Mouse (Mus musculus): ENCODE data around the gene Herc1. TPM values are rescaled to one million over a fixed set of nuclear protein-coding genes. Genes with fewer than 3 reads are reported as not detected.

Herc1 gene
- total RNA-seq, 1 experiment from 2014 or later: 82.6 TPM

DNA sequence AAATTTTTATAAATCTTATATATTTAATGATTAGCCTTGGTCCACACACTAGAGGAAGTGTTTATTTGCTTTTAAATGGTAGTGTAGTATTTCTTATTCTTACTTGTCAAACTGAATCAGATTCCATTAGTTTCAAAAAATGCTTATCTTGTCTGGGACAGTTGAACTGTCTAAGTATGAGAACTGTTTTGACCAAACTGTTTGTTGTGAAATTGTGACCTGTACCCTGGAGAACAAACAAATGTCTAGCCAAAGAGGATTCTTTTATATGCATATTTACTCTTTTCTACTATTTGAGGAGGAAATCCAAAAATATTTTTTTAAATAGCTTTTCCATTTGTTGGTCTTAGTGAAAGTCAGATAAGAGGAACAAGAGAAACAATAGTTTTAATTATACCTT is 73.2 kb downstream of the Herc1 start:
- ATAC-seq (replicated peaks in 1 of 2; ENCODE audit: insufficient read depth in 1 of 2, low FRiP score in 2 of 2, low TSS enrichment in 1 of 2, low read depth in 1 of 2, poor library complexity in 2 of 2, severe bottlenecking in 2 of 2): no peak

DNA sequence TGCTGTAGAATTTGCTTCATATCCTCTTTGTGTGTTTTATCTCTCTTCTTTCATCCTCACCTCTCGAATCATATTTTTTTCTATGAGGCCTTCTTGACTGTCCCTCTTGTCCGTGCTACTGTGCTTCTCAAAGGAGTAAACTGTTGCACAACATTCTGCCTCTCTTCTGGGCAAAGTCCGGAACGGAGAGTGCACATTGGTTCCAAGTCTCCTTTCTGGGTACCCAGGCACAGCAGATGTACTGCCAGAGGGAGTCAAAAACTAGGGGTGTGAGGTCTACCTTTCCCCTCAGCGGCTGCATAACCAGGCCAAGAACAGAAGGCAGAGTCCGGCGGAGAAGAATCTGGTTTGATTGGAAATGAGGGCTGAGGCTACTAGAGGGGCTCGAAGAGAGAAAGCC is 89.8 kb downstream of the Herc1 start:
- ATAC-seq (replicated peaks in 1 of 2; ENCODE audit: insufficient read depth in 1 of 2, low FRiP score in 2 of 2, low TSS enrichment in 1 of 2, low read depth in 1 of 2, poor library complexity in 2 of 2, severe bottlenecking in 2 of 2): no peak

DNA sequence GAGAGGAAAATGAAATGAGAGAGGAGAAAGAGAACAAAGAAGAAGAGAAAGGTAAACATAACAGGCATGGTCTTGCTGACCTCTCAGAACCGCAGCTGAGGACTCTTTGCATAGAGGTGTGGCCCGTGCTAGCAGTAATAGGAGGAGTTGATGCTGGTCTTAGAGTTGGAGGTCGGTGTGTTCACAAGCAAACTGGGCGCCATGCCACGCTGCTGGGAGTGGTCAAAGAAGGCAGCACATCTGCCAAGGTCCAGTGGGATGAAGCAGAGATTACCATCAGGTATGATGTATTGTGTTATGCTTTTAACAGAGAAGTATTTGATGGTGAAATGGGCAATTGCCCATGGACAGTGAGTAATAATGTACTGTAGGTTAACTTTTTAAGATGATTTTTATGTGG is 98.0 kb downstream of the Herc1 start:
- no peak for ATAC-seq (replicated peaks in 1 of 2; ENCODE audit: insufficient read depth in 1 of 2, low FRiP score in 2 of 2, low TSS enrichment in 1 of 2, low read depth in 1 of 2, poor library complexity in 2 of 2, severe bottlenecking in 2 of 2)

DNA sequence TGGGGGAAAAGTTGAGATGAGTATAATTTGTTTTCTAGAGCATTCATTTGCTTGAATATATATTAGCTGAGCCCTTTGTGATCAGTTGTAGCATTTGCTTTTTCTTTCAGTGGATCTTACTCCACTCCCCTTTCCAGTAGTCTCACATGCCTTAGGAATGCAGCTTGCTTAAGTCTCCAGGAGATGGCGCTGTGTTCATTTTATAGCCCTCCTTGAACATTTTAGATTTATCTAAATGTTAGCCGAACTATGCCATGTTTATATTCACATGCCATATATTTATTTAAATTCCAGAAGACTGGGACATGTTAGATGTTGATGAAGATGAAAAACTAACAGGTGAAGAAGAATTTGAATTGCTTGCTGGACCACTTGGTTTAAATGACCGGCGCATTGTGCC is 114.8 kb downstream of the Herc1 start:
- ATAC-seq (replicated peaks in 1 of 2; ENCODE audit: insufficient read depth in 1 of 2, low FRiP score in 2 of 2, low TSS enrichment in 1 of 2, low read depth in 1 of 2, poor library complexity in 2 of 2, severe bottlenecking in 2 of 2): peak in 1 of 2 experiments; percentile 32; a peak in 1 of 4 replicates

DNA sequence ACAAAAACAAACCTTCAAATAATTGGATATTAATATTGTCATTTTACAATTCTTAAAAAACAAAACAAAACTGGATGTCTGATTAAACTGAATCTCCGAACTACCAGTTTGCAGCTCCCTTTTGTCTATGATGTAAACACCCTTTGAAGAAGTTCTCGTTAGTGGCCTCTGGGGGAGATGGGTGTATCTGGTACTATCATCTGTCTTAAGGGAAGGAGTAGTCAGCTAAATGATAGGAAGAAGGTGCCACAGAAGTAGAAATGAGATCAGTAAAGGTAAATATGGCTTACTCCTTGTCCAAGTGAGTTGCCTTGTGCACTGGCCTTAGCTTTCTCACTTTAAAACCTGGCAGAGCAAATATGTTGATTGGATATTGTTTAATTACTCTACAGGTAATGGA is 127.5 kb downstream of the Herc1 start:
- ATAC-seq (replicated peaks in 1 of 2; ENCODE audit: insufficient read depth in 1 of 2, low FRiP score in 2 of 2, low TSS enrichment in 1 of 2, low read depth in 1 of 2, poor library complexity in 2 of 2, severe bottlenecking in 2 of 2): no peak

DNA sequence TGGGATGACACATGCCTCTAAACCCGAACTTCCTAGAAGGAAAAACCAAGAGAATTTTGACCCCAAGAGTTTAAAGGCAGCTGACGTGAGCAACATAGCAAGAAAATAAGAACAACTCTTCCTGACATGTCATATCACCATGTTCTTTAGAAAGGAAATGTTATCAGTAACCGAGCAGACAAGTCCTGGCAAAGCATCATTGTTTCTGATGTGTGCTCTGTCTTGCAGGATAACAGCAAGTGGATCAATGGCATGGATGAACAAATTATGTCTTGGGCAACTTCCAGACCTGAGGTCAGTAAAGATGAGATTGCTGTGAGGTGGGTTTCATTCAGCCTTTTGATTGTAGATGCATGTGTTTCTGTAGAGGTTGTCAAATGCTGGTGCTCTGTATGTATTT is 133.2 kb downstream of the Herc1 start:
- no peak for ATAC-seq (replicated peaks in 1 of 2; ENCODE audit: insufficient read depth in 1 of 2, low FRiP score in 2 of 2, low TSS enrichment in 1 of 2, low read depth in 1 of 2, poor library complexity in 2 of 2, severe bottlenecking in 2 of 2)

DNA sequence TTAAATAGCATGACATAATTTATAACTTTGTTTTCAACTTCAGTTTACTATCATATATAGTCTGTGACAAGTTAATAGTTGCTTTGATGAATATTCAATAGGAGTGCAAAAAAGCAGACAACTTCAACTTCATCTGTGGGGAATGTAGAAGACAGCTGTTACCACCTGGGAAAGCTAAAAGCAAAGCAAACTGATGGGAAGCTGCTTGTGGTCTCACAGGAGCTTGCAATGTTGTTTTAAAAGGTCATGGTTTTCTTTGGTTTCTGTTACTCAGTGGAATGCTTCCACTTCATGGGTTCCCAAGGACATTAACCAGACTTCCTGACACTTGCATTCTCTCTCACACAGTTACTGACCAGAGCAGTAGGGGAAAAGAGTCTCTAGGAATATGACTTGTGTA is 138.5 kb downstream of the Herc1 start:
- no peak for ATAC-seq (replicated peaks in 1 of 2; ENCODE audit: insufficient read depth in 1 of 2, low FRiP score in 2 of 2, low TSS enrichment in 1 of 2, low read depth in 1 of 2, poor library complexity in 2 of 2, severe bottlenecking in 2 of 2)

DNA sequence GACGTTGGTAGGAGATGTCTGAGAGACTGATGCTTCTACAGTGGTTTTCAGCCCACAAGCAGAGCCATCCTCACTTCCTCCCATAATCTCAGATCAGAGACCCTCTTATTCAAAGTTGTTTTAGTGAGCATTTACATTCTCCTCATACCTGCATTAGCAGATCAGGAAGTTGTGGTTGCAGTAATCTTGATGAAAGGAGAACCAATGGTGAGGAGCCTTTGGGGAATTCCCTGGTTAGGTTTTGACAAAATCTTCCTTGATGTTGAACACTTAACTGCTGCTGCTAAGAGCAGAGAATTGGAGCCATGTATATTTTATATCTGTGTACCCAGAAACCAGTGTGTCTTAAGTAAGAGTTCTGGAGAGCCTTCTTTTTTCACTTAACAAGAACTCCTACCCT is 142.1 kb downstream of the Herc1 start:
- no peak; a peak in 1 of 4 replicates for ATAC-seq (replicated peaks in 1 of 2; ENCODE audit: insufficient read depth in 1 of 2, low FRiP score in 2 of 2, low TSS enrichment in 1 of 2, low read depth in 1 of 2, poor library complexity in 2 of 2, severe bottlenecking in 2 of 2)

DNA sequence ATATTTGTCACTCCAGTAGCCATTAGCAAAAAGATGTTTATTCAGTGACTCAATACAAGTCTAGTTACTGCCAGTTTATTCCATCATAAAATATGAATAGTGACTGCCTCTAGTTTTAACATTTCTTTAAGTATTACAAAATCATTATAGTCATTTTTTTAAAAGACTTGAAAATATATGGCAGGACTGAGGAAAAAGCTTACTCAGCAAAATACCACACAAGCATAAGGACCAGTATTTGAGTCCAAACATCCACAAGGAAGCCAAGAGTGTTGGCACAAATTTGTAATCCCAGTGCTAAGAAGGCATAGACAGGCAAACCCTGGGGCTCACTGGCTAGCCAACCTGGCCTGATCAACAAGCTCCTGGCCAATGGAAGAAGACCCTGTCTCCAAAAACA is 143.7 kb downstream of the Herc1 start:
- no peak for ATAC-seq (replicated peaks in 1 of 2; ENCODE audit: insufficient read depth in 1 of 2, low FRiP score in 2 of 2, low TSS enrichment in 1 of 2, low read depth in 1 of 2, poor library complexity in 2 of 2, severe bottlenecking in 2 of 2)

DNA sequence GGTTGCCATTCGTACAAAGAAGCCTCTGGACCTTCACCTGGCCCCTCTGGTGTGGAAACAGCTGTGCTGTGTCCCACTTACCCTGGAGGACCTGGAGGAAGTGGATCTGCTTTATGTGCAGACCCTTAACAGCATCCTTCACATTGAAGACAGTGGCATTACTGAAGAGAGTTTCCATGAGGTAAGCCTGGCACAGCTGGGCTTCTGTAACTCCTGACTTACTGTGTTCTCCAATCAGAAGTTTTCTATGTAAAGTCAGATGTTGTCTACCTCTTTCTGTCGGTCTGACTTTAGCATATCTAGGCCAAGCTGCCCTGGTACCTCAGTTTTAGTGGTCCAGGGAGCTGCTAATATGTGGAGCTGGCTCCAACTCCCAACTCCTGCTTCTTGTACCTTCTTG is 151.0 kb downstream of the Herc1 start:
- no peak for ATAC-seq (replicated peaks in 1 of 2; ENCODE audit: insufficient read depth in 1 of 2, low FRiP score in 2 of 2, low TSS enrichment in 1 of 2, low read depth in 1 of 2, poor library complexity in 2 of 2, severe bottlenecking in 2 of 2)

DNA sequence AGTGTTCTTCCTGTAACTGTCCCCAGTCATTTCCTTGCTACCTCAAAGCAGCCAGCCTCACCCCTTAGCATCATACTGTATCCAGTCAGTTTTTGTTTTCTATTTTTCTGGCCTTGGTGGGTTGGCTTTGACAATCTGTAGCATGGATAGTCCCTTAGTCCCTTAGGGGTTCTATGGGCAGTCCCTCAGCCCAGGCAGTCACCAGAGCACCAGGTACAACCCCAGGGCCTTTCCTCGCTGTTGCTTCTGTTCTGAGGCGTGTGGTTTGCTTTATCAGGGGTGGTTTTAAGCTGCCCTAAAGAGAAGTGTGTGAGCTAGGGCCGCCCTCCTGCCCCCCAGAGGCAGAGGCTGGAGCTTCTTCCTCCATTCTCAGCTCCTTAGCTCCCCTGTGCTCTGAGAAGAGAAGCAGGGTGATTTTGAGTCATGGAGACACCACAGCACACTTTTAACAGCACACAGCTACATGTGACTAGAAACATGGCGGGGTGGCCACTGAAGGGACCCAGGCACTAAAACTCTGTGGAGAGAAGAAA is 153.7 kb downstream of the Herc1 start:
- ATAC-seq (replicated peaks in 1 of 2; ENCODE audit: insufficient read depth in 1 of 2, low FRiP score in 2 of 2, low TSS enrichment in 1 of 2, low read depth in 1 of 2, poor library complexity in 2 of 2, severe bottlenecking in 2 of 2): no peak

DNA sequence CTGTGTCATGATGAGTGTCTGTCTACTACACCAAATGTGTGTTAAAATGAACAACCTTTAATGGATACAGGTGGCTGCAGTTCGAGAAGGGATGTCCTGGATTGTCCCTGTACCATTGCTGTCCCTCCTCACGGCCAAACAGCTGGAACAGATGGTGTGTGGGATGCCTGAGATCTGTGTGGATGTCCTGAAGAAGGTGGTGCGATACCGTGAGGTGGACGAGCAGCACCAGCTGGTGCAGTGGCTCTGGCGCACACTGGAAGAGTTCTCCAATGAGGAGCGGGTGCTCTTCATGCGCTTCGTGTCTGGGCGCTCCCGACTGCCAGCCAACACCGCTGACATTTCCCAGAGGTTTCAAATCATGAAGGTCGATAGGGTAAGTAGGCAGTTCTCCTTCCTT is 154.3 kb downstream of the Herc1 start:
- no peak for ATAC-seq (replicated peaks in 1 of 2; ENCODE audit: insufficient read depth in 1 of 2, low FRiP score in 2 of 2, low TSS enrichment in 1 of 2, low read depth in 1 of 2, poor library complexity in 2 of 2, severe bottlenecking in 2 of 2)

DNA sequence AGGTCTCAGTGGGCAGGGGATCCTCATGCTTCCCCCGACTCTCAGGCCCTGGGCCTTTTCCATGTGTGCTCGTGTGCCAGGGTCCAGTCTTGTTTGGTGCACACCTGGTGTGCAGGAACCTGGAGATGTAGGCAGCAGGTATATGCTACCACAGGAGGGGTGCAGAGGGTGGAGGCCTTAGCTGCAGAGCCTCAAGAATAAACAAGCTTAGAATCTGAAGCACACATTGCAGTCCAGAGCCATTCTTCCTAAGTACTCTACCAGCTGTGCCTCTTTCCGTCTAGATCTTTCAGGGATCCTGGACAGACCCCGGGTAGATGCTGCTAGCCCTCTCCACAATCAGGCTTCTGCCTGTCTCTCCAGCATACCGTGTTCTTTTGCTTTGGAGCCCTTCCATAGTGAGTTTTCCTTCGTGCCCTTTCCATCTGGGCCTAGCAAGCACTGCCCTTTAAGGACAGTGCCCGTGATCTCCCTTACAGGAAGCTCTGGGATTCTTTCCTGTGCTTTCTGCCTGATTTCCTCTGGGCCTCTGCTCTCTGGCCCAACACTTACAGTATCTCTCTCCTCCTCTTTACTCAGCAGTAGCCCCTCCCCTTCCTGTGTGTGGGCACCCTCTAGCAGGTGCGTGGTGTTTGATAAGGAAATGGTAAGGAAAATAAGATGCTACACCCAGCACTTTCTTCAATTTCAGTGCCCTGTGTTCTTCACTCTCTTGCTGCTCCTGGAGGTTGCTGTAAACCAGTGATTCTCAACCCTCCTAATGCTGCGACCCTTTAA is 155.1 kb downstream of the Herc1 start:
- ATAC-seq (replicated peaks in 1 of 2; ENCODE audit: insufficient read depth in 1 of 2, low FRiP score in 2 of 2, low TSS enrichment in 1 of 2, low read depth in 1 of 2, poor library complexity in 2 of 2, severe bottlenecking in 2 of 2): peak; percentile 80 to 83

DNA sequence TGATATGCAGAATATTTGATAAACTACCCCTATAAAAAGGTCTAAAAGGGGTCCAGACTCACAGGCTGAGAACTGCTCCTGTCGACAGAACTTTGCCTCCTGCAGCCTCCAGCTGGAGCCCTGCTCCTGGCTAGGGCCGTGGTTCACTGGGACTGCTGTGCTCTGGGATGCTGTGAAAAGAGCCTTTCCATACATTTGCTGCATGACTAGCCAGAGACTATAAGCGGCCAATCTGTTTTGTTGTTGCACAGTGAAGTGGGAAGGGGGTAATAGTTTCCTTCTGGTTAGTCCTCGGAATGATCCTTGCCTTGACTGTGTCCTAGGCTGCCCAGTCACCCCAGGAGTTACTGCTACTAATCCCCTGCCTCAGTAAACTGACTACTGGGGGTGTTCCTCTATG is 155.8 kb downstream of the Herc1 start:
- ATAC-seq (replicated peaks in 1 of 2; ENCODE audit: insufficient read depth in 1 of 2, low FRiP score in 2 of 2, low TSS enrichment in 1 of 2, low read depth in 1 of 2, poor library complexity in 2 of 2, severe bottlenecking in 2 of 2): no peak

DNA sequence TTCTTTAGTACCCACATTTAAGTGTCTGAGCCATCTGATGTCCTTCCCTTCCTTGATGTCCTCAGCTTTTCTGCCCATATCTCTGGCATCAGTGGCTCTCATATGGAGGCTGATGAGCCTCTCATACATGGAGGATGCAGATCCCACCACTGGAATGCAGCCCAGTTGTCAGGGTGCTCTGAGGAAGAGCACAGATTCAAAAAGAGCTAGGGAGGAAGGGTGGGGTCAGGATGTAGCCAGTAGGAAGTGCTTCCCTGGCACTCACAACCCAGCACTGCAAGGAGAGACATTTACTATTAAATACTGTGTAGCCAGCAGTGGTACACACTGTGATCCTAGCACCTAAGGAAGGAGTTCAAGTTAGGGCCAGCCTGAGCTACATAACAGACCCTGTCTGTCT is 156.2 kb downstream of the Herc1 start:
- ATAC-seq (replicated peaks in 1 of 2; ENCODE audit: insufficient read depth in 1 of 2, low FRiP score in 2 of 2, low TSS enrichment in 1 of 2, low read depth in 1 of 2, poor library complexity in 2 of 2, severe bottlenecking in 2 of 2): no peak

DNA sequence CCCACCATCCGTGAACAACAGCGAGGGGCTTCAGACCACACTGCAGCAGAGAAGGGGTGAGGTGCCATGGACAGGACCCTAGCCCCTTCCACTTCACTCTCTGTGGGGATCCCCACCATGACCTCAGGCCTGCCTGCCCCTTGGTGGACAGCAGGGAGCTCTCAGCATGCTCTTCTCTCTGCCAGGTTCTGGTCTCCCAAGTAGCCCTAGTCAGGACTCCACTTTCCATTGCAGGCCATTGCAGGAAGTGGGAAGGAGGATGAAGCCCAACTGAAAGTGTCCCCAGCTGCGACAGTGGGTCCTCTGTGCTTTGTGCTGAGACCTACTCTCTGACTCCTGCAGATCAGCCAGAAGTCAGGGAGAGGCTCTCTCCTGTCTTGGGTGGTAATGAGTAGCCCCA is 157.4 kb downstream of the Herc1 start:
- ATAC-seq (replicated peaks in 1 of 2; ENCODE audit: insufficient read depth in 1 of 2, low FRiP score in 2 of 2, low TSS enrichment in 1 of 2, low read depth in 1 of 2, poor library complexity in 2 of 2, severe bottlenecking in 2 of 2): no peak

DNA sequence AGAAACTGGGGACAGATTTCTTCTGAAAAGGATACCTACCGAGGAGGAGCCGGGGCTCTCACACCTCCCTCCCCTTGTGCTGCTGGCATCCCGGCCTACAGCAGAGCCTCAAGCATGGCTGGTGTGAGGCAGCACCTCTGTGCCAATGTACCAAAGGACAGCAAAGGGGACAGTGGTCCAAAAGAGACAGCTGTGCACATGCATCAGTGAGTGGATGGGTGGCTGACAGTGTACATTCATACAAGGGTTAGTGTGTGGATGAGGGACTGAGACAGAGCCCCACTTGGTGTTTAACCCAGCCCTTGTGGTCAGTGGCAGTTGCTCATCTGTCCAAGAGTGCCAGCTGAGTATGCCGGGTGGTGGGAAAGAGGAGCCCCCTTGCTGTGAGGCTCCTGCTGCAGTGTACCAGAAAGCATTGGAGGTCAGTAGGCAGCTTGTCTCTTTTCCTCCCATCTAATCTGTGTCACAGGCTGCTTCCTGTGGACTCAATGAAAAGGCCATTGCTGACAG is 158.7 kb downstream of the Herc1 start:
- no peak for ATAC-seq (replicated peaks in 1 of 2; ENCODE audit: insufficient read depth in 1 of 2, low FRiP score in 2 of 2, low TSS enrichment in 1 of 2, low read depth in 1 of 2, poor library complexity in 2 of 2, severe bottlenecking in 2 of 2)

DNA sequence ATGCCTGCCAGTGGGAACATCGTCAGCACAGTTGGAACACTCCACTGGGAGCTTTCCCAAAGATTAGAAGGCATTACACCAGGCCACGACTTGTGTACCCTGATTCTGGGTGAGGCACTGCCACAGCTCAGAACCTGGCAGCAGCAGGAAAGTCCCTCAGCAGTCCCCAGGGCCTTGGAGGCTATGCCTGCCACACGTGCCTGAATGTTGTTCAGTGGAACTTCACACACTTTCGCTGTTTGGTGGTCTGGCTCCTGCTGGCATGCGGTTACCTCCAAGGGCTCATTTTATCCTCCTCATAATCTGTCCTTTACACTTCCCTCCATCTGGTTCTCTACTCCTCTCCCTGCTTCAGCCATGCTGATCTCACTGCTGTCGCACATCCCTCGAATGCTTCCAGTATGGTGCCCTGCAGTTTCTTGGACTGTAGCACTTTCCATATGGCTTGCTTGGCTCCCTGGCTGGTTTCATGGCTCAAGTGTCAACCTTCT is 160.1 kb downstream of the Herc1 start:
- no peak for ATAC-seq (replicated peaks in 1 of 2; ENCODE audit: insufficient read depth in 1 of 2, low FRiP score in 2 of 2, low TSS enrichment in 1 of 2, low read depth in 1 of 2, poor library complexity in 2 of 2, severe bottlenecking in 2 of 2)

DNA sequence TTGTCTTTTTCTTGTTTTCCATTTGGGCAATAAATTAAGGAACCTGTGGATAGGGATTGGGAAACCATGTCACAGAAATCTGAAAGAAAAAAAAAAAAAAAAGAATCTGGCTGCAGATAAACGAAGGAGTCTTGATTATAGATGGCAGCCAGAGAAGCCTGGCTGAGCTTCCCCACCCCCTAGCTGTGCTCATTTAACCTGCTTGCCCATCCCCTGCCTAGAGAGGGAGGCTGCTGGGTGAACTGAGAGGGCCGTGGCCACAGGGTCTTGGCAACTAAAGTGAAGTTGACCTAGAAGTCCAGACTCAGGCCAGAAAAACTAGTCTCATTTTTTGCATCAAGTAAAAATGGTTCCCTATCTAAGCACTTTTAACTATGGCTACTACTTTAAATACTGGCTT is 160.7 kb downstream of the Herc1 start:
- ATAC-seq (replicated peaks in 1 of 2; ENCODE audit: insufficient read depth in 1 of 2, low FRiP score in 2 of 2, low TSS enrichment in 1 of 2, low read depth in 1 of 2, poor library complexity in 2 of 2, severe bottlenecking in 2 of 2): no peak

All from hematopoietic stem cell, adult 5-6 weeks (primary cell).